Mouse (Mus musculus): ENCODE data around the gene Gm10309. TPM values are rescaled to one million over a fixed set of nuclear protein-coding genes. Genes with fewer than 3 reads are reported as not detected.
A peak's percentile ranks its signal among the peaks of the same experiment; 100 is the strongest.

Gene Gm10309
- polyA plus RNA-seq, 1 experiment = 0.06 TPM

- WGBS = 92% methylated on average over 5 of the region's 5 CpGs
- no peaks in the 10 kb centered on the region for H3K27me3 ChIP-seq (ENCODE audit: control insufficient read depth, insufficient read depth, low read length)
- no peak for TF ChIP-seq CTCF (IDR thresholded peaks at IDR 0.05; ENCODE audit: extremely low read depth, insufficient read depth, insufficient read length, insufficient replicate concordance)
- no peak for TF ChIP-seq POLR2A (IDR thresholded peaks at IDR 0.05; ENCODE audit: low read depth, low read length)
- H3K36me3 ChIP-seq (ENCODE audit: control insufficient read depth, insufficient read depth, low read length) = no peaks in the 10 kb centered on the region
- H3K27ac ChIP-seq (ENCODE audit: insufficient read depth, low read length) = peak overlapping the region; percentile 79
- H3K4me3 ChIP-seq (ENCODE audit: extremely low read depth, insufficient read depth, insufficient read length) = no peak overlapping the region
- H3K4me1 ChIP-seq (ENCODE audit: control insufficient read depth, insufficient read depth, insufficient read length) = peaks cover 14% of the 10 kb centered on the region; the same call in 1 of the 2 replicates
- no peak for DNase-seq (ENCODE audit: low read depth in 1 of 2, low spot score in 2 of 2)
Measured at GRCm38 (mm10) chr17:86467967-86468366, 37.1 kb downstream of the Gm10309 start.

- peak; percentile 13 to 77 for DNase-seq (ENCODE audit: low read depth in 1 of 2, low spot score in 2 of 2)
- H3K27ac ChIP-seq (ENCODE audit: insufficient read depth, low read length) = peak overlapping the region; percentile 79
- no peaks in the 10 kb centered on the region for H3K27me3 ChIP-seq (ENCODE audit: control insufficient read depth, insufficient read depth, low read length)
- 52% methylated on average over 10 of the region's 10 CpGs for WGBS
- H3K36me3 ChIP-seq (ENCODE audit: control insufficient read depth, insufficient read depth, low read length) = no peaks in the 10 kb centered on the region
- H3K4me1 ChIP-seq (ENCODE audit: control insufficient read depth, insufficient read depth, insufficient read length) = peaks cover 14% of the 10 kb centered on the region; the same call in 1 of the 2 replicates
- H3K4me3 ChIP-seq (ENCODE audit: extremely low read depth, insufficient read depth, insufficient read length) = no peak overlapping the region
- TF ChIP-seq CTCF (IDR thresholded peaks at IDR 0.05; ENCODE audit: extremely low read depth, insufficient read depth, insufficient read length, insufficient replicate concordance) (no peak), POLR2A (IDR thresholded peaks at IDR 0.05; ENCODE audit: low read depth, low read length) (no peak)
Measured at GRCm38 (mm10) chr17:86467291-86467898, 37.6 kb downstream of the Gm10309 start.

- no peak overlapping the region for H3K4me3 ChIP-seq (ENCODE audit: extremely low read depth, insufficient read depth, insufficient read length)
- no peak for TF ChIP-seq POLR2A (IDR thresholded peaks at IDR 0.05; ENCODE audit: low read depth, low read length)
- no peak for TF ChIP-seq CTCF (IDR thresholded peaks at IDR 0.05; ENCODE audit: extremely low read depth, insufficient read depth, insufficient read length, insufficient replicate concordance)
- no peak for DNase-seq (ENCODE audit: low read depth in 1 of 2, low spot score in 2 of 2)
- H3K27me3 ChIP-seq (ENCODE audit: control insufficient read depth, insufficient read depth, low read length) = no peaks in the 10 kb centered on the region
- H3K4me1 ChIP-seq (ENCODE audit: control insufficient read depth, insufficient read depth, insufficient read length) = peaks cover 14% of the 10 kb centered on the region; the same call in 1 of the 2 replicates
- no peaks in the 10 kb centered on the region for H3K36me3 ChIP-seq (ENCODE audit: control insufficient read depth, insufficient read depth, low read length)
- WGBS = 68% methylated on average over 7 of the region's 7 CpGs
- peak overlapping the region; percentile 75 for H3K27ac ChIP-seq (ENCODE audit: insufficient read depth, low read length)
Measured at GRCm38 (mm10) chr17:86466871-86467270, 38.2 kb downstream of the Gm10309 start.

GRCm38 (mm10) chr17:86466412-86466811 lies 38.6 kb downstream of the Gm10309 start:
- no peaks in the 10 kb centered on the region for H3K27me3 ChIP-seq (ENCODE audit: control insufficient read depth, insufficient read depth, low read length)
- no peaks in the 10 kb centered on the region for H3K36me3 ChIP-seq (ENCODE audit: control insufficient read depth, insufficient read depth, low read length)
- 0 out of 2 replicates have a peak overlapping the region, but pooled peaks have one; percentile 75 for H3K27ac ChIP-seq (ENCODE audit: insufficient read depth, low read length)
- 87% methylated on average over 7 of the region's 7 CpGs for WGBS
- DNase-seq (ENCODE audit: low read depth in 1 of 2, low spot score in 2 of 2) = no peak
- no peak for TF ChIP-seq POLR2A (IDR thresholded peaks at IDR 0.05; ENCODE audit: low read depth, low read length)
- TF ChIP-seq CTCF (IDR thresholded peaks at IDR 0.05; ENCODE audit: extremely low read depth, insufficient read depth, insufficient read length, insufficient replicate concordance) = no peak
- H3K4me3 ChIP-seq (ENCODE audit: extremely low read depth, insufficient read depth, insufficient read length) = no peak overlapping the region
- peaks cover 14% of the 10 kb centered on the region; the same call in 1 of the 2 replicates for H3K4me1 ChIP-seq (ENCODE audit: control insufficient read depth, insufficient read depth, insufficient read length)

GRCm38 (mm10) chr17:86465865-86466264 lies 39.2 kb downstream of the Gm10309 start:
- H3K36me3 ChIP-seq (ENCODE audit: control insufficient read depth, insufficient read depth, low read length) = no peaks in the 10 kb centered on the region
- no peak overlapping the region for H3K4me3 ChIP-seq (ENCODE audit: extremely low read depth, insufficient read depth, insufficient read length)
- 92% methylated on average over 13 of the region's 13 CpGs for WGBS
- no peak for DNase-seq (ENCODE audit: low read depth in 1 of 2, low spot score in 2 of 2)
- no peaks in the 10 kb centered on the region for H3K27me3 ChIP-seq (ENCODE audit: control insufficient read depth, insufficient read depth, low read length)
- H3K27ac ChIP-seq (ENCODE audit: insufficient read depth, low read length) = no peak overlapping the region
- H3K4me1 ChIP-seq (ENCODE audit: control insufficient read depth, insufficient read depth, insufficient read length) = peaks cover 14% of the 10 kb centered on the region; the same call in 1 of the 2 replicates
- no peak for TF ChIP-seq POLR2A (IDR thresholded peaks at IDR 0.05; ENCODE audit: low read depth, low read length)
- no peak for TF ChIP-seq CTCF (IDR thresholded peaks at IDR 0.05; ENCODE audit: extremely low read depth, insufficient read depth, insufficient read length, insufficient replicate concordance)

GRCm38 (mm10) chr17:86464689-86465363 lies 40.2 kb downstream of the Gm10309 start:
- Histone ChIP-seq H3K4me1 (ENCODE audit: control insufficient read depth, insufficient read depth, insufficient read length) (peaks cover 14% of the 10 kb centered on the region; the same call in 1 of the 2 replicates), H3K27me3 (ENCODE audit: control insufficient read depth, insufficient read depth, low read length) (no peaks in the 10 kb centered on the region), H3K36me3 (ENCODE audit: control insufficient read depth, insufficient read depth, low read length) (no peaks in the 10 kb centered on the region), H3K4me3 (ENCODE audit: extremely low read depth, insufficient read depth, insufficient read length) (no peak overlapping the region), H3K27ac (ENCODE audit: insufficient read depth, low read length) (no peak overlapping the region)
- TF ChIP-seq POLR2A (IDR thresholded peaks at IDR 0.05; ENCODE audit: low read depth, low read length) (no peak), CTCF (IDR thresholded peaks at IDR 0.05; ENCODE audit: extremely low read depth, insufficient read depth, insufficient read length, insufficient replicate concordance) (no peak)
- 93% methylated on average over 16 of the region's 16 CpGs for WGBS
- DNase-seq (ENCODE audit: low read depth in 1 of 2, low spot score in 2 of 2) = no peak

GRCm38 (mm10) chr17:86464197-86464596 lies 40.8 kb downstream of the Gm10309 start:
- 88% methylated on average over 8 of the region's 8 CpGs for WGBS
- Histone ChIP-seq H3K4me1 (ENCODE audit: control insufficient read depth, insufficient read depth, insufficient read length) (peaks cover 14% of the 10 kb centered on the region; the same call in 1 of the 2 replicates), H3K27ac (ENCODE audit: insufficient read depth, low read length) (no peak overlapping the region), H3K36me3 (ENCODE audit: control insufficient read depth, insufficient read depth, low read length) (no peaks in the 10 kb centered on the region), H3K4me3 (ENCODE audit: extremely low read depth, insufficient read depth, insufficient read length) (no peak overlapping the region), H3K27me3 (ENCODE audit: control insufficient read depth, insufficient read depth, low read length) (no peaks in the 10 kb centered on the region)
- TF ChIP-seq CTCF (IDR thresholded peaks at IDR 0.05; ENCODE audit: extremely low read depth, insufficient read depth, insufficient read length, insufficient replicate concordance) (no peak), POLR2A (IDR thresholded peaks at IDR 0.05; ENCODE audit: low read depth, low read length) (no peak)
- no peak for DNase-seq (ENCODE audit: low read depth in 1 of 2, low spot score in 2 of 2)

All from spleen, adult 2 months (tissue).